Mouse (Mus musculus) bone marrow, adult 2 months (tissue): ENCODE measurements around the gene Katnb1.

ENCODE experiments used
- CTCF ChIP-seq: fragments of 200-500 bp; IDR thresholded peaks from 2 replicates; pipeline ENCODE4 v1.5.1; 2011; ENCODE audit warnings: low read length, control low read depth; ENCODE audit not compliant: control insufficient read depth, insufficient read depth
- POLR2A ChIP-seq: fragments of 200-500 bp; IDR thresholded peaks from 2 replicates; pipeline ENCODE4 v1.6.1; 2011; ENCODE audit warnings: low read depth, mild to moderate bottlenecking, control low read depth, low read length, borderline replicate concordance; ENCODE audit not compliant: control insufficient read depth

DNA sequence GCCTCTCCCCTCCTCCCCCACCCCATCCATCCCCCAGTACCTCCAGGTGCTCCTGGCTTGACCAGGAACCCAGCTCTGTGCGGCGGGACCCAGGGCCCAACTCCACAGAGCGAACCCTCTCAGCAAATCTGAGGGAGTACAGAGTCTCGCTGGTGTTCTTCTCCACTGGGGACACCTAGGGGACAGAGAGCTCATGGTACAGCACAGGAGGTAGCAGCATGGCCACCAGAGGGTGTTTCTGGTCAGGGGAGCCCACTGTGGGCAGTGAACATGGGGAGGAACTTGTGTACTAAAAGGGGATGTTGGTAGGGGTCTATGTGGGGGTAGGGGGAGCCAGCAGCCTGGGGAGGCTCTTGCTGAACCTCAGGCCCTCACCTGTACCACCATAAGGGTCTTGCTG, 21.0 kb downstream of the Katnb1 start:
- TF ChIP-seq CTCF (peak; percentile 9; the same call in 1 of the 2 replicates), POLR2A (no peak)
